10 mouse cellular contexts compared by ENCODE assay signal in the genomic region with DNA sequence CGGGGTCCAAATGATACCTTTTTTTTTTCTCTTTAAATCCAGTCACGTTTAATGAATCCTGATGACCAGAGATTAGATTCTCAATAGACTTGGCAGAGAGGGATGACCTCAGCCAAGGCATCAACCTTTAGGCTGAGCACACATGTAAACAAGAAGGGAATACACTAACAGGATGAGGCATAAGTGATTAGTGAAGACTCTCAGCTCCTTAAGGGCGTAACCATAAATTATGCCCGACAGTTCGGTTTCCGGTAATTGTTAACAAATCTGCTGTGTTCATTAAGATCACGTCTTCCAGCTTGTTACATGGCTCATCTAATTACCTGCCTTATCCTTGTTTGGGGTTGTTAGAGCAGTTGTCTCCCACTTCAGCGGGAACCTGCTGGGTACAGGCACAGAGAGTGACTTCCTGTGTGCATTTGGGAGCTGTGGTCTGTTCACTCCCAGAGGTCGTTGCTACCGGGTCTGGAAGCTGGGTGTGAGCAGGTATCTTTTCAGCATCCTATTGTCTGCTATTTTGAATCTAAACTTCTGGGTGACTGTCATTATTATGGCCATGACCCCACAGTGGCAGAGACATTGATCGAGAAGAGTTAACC.
DNase-seq lines count a peak whose midpoint lies in the region; ATAC-seq and TF ChIP-seq lines count a peak whose summit lies in the region.
"Had no signal": no experiment of that assay in that cellular context is flagged by ENCODE, and none has a peak within 500 bp of the region (broad histone marks: within the 10 kb centered on the region; RNA-seq: fewer than 3 reads in every experiment).

No protein-coding gene starts in this region.

- peak; percentile 6 to 30 for DNase-seq in adrenal gland, adult (ENCODE audit: inconsistent age in 2 of 2, low spot score in 1 of 2)
- DNase-seq in adrenal gland, postnatal 36 days = no peak
- peak; percentile 43 for DNase-seq in MN1 (ENCODE audit: low spot score)
- DNase-seq in kidney, adult 9 months = peak; percentile 17
- DNase-seq in lung, postnatal 0 days (ENCODE audit: low spot score) = peak; percentile 62
- no peak for DNase-seq in frontal cortex, postnatal 10 days (ENCODE audit: low spot score in 2 of 2)
- DNase-seq in cerebellum, postnatal 25 days = no peak
- DNase-seq in c-Kit-positive CD71-positive TER-119-positive erythroid progenitor cells, embryonic 14.5 days (ENCODE audit: low spot score) = no peak

- no peak overlapping the region for H3K4me2 ChIP-seq in lung, postnatal 0 days (replicated peaks; ENCODE audit: low read depth, low read length)
- H3K4me2 ChIP-seq: limb, embryonic 13.5 days; neural tube, embryonic 13.5 days had no signal

- peak; percentile 68 for ATAC-seq in lung, postnatal 0 days

- H3K4me3 ChIP-seq in lung, postnatal 0 days (ENCODE audit: low read depth, low read length) = no peak overlapping the region
- H3K4me3 ChIP-seq: limb, embryonic 13.5 days; neural tube, embryonic 13.5 days had no signal

- 35% methylated on average over 11 of the region's 11 CpGs for WGBS in lung, postnatal 0 days

- no peaks in the 10 kb centered on the region for H3K27me3 ChIP-seq in lung, postnatal 0 days (replicated peaks; ENCODE audit: insufficient read depth, low read length)
- H3K27me3 ChIP-seq: neural tube, embryonic 13.5 days had no signal

- no peak for TF ChIP-seq CTCF in lung, postnatal 0 days (IDR thresholded peaks at IDR 0.05)

- TF ChIP-seq EP300 in lung, postnatal 0 days (IDR thresholded peaks at IDR 0.05) = peak; percentile 86

- no peaks in the 10 kb centered on the region for H3K4me1 ChIP-seq in lung, postnatal 0 days (ENCODE audit: insufficient read depth, low read depth, low read length)

- H3K27ac ChIP-seq in lung, postnatal 0 days (ENCODE audit: low read length) = peak overlapping the region; percentile 71
- H3K27ac ChIP-seq: limb, embryonic 13.5 days; neural tube, embryonic 13.5 days had no signal

- no peak overlapping the region for H3K9ac ChIP-seq in lung, postnatal 0 days (replicated peaks; ENCODE audit: low read depth)
- H3K9ac ChIP-seq: limb, embryonic 13.5 days; neural tube, embryonic 13.5 days had no signal

- no peaks in the 10 kb centered on the region for H3K9me3 ChIP-seq in lung, postnatal 0 days (ENCODE audit: low read length)
- H3K9me3 ChIP-seq: limb, embryonic 13.5 days; neural tube, embryonic 13.5 days had no signal

- H3K36me3 ChIP-seq in lung, postnatal 0 days (ENCODE audit: insufficient read depth, low read length) = no peaks in the 10 kb centered on the region
- H3K36me3 ChIP-seq: limb, embryonic 13.5 days; neural tube, embryonic 13.5 days had no signal

Comparison
In these comparisons a context has a peak if more than half of its experiments do, and no peak if none do; other contexts are left out.
1. DNase-seq: peak in adrenal gland, adult (2 of 2), MN1 (single experiment), kidney, adult 9 months (single experiment) and lung, postnatal 0 days (single experiment); none in adrenal gland, postnatal 36 days (0 of 2), frontal cortex, postnatal 10 days (0 of 2), cerebellum, postnatal 25 days (0 of 2) and c-Kit-positive CD71-positive TER-119-positive erythroid progenitor cells, embryonic 14.5 days (single experiment).